Mouse (Mus musculus): ENCODE results near the gene Ifi209. TPM values are rescaled to one million over a fixed set of nuclear protein-coding genes. Genes with fewer than 3 reads are reported as not detected.

The Ifi209 gene
- polyA plus RNA-seq (2017; shearing (Covaris generic)): 265 TPM

GRCm38 (mm10) chr1:173630622-173631021 lies at the start of gene Ifi209:
Gene Ifi209, plus strand, starts transcription at chr1:173630917.

GRCm38 (mm10) chr1:173598838-173599494 lies 31.8 kb upstream of the Ifi209 start, which contains the start of gene Ifi213:
Gene Ifi213, minus strand, starts transcription at chr1:173599274.

GRCm38 (mm10) chr1:173673458-173674097 lies 42.9 kb downstream of the Ifi209 start, which contains the start of gene Ifi208:
Gene Ifi208, plus strand, starts transcription at chr1:173673675.

Other genes starting within 250 kb of the Ifi209 start
- gene Ifi206, start 139.9 kb upstream of the Ifi209 start, polyA plus RNA-seq (2017; shearing (Covaris generic)): 187 TPM
- gene Ifi214, start 95.0 kb upstream of the Ifi209 start, polyA plus RNA-seq (2017; shearing (Covaris generic)): 48.8 TPM
- 145 TPM for gene Ifi213, start 31.6 kb upstream of the Ifi209 start, polyA plus RNA-seq (2017; shearing (Covaris generic))
- 149 TPM for gene Ifi208, start 42.8 kb downstream of the Ifi209 start, polyA plus RNA-seq (2017; shearing (Covaris generic))
- 0.11 TPM for gene Ifi207, start 110.8 kb downstream of the Ifi209 start, polyA plus RNA-seq (2017; shearing (Covaris generic))
- 0.31 TPM for gene Ifi204, start 136.0 kb downstream of the Ifi209 start, polyA plus RNA-seq (2017; shearing (Covaris generic))

Data from CD4-positive, CD25-positive, alpha-beta regulatory T cell, adult 9 weeks (primary cell).